Mouse (Mus musculus): ENCODE measurements around the gene Pwp2.
"Not testable (repeated sequence)": the region's sequence is repeated elsewhere in the genome, so short reads cannot be mapped to it uniquely, and the experiment has no call there.

Pwp2 gene

GRCm38 (mm10) chr10:78184531-78185380 lies at the start of gene Pwp2:
Pwp2 (minus strand) TSS chr10:78185149.
- DNase-seq (ENCODE audit: low read depth): peak; percentile 96

DNA sequence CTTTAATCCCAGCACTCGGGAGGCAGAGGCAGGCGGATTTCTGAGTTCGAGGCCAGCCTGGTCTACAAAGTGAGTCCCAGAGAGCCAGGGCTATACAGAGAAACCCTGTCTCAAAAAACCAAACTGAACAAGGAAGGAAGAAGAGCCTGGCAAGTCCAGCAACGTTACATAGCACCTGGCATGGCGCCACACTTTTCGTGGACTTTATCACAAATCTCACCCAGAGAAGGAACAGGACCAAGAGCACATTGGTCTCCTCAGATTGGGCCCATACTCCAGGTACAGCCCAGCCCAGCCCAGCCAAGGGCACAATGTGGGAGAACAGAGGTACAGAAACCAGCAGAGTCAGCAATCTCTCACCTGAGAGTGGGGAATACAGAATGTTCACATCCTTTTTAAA lies 48.8 kb upstream of the Pwp2 start:
- no peak for DNase-seq (ENCODE audit: low read depth)

DNA sequence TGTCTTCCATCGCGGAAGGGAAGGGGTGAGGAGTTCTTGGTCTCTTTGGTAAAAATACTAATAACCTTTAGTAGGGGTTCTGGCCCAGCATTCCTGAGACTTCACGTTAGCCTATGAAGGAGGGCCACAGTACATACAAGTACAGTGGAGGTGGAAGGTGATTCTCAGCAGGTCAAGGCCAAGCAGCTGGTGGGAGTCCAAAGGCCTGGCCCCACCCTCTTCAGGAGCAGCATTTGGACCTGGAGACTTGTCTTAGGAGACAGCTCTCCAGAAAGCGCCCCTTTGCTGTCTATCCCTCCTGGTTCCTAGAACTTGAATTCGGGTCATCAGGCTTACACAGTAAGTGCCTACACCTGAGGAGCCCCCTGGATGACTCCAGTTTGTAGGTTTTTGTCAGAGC lies 48.2 kb upstream of the Pwp2 start:
- DNase-seq (ENCODE audit: low read depth): no peak

DNA sequence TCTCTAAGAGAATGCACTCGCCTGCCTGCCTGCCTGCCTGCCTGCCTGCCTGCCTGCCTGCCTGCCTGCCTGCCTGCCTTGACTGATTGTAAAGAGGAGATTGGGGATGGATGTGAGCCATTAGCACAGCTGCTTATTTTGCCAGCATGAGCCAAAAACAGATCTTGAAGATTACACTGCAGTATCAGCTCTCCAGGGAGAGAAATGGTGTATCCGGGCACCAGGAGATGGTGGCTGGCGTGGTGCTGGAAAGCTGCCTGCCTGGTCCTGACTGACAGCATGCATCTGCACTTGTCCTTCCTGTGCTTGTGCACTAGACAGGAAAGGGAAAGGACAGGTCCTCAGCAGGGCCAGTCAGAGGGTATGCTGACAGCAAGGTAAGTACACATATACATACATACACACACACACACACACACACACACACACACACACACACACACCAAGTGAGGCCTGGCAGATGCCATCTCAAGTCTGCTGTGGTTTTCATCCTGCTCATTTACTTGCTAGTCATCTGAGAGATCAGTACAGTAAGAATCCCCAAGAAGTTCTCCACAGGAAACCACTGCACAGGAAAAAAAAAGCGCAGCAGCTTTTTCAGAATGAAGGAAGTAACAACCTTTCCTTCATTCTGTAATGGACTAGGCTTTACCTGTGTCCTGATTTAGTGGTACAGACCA lies 47.5 kb upstream of the Pwp2 start:
- peak; percentile 62 for DNase-seq (ENCODE audit: low read depth)

- no peak for DNase-seq (ENCODE audit: low read depth)
Observed at GRCm38 (mm10) chr10:78228560-78228928, 43.6 kb upstream of the Pwp2 start.

DNA sequence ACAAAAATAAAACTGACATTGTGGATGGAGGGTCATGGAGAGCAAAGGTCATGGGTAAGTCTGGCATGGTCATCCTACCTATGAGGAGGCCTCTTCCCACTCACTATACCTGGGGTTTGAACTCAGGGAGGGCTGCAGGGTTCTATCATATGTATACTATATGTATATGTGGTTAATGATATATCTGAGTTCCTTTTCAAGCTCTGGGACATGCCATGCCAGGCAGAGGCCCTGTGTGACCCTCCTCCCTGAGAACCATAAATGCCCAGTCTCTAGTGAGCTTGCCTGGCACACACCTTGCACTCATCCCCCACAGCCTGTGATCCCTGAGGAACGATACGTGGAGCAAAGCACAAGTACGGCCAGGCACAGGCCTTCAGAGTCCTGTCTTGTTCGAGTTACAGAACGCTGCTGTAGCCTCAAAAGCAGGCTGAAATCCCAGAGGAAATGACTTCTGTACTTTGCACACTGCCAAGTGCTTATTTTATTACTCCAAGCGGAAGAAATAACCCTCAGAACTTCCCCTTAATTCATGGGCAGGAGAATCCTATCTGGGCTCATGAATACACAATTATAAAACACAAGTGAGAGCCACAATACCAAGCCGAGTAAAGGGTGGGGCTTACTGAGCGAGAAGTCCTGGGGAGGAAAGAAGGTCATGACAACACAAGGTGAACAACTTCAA lies 43.1 kb upstream of the Pwp2 start:
- DNase-seq (ENCODE audit: low read depth): no peak

DNA sequence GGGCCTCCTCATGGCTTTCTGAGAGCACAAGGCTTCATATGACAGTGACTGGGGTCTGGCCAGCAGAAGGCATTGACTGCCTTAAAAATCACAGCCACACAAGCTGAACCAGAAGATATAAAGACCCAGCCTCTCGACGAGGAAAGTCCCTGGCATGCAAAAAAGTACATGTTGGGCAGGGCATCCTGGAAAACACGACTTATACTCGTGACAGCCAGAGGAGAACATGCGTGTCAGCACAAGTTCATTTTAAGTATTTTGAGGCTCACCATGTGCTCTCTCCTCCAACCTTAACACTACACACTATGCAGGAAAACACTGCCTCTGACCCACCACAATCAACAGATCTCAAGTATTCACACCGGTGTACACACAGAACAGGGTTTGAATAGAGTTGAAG lies 39.2 kb upstream of the Pwp2 start:
- no peak for DNase-seq (ENCODE audit: low read depth)

GRCm38 (mm10) chr10:78222908-78223307 lies 38.0 kb upstream of the Pwp2 start:
- DNase-seq (ENCODE audit: low read depth): no peak

DNA sequence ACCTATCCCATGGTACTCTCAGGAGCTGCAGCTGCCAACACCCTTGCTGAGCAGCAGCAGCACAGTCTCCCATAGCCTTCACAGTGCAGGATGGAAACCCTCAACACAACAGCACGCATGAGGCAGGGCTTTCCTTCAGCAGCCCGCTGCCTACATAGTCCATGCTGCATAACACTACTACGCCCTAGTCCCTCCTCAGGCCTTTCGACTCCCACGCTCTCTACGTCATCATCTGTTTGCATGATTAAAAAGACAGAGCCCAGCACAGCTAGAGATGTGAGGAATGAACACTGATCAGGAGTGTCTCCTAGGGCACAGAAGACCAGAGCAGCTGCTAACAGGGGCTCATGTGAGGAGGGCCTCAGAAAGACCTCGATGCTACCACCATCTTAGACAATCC lies 36.4 kb upstream of the Pwp2 start:
- no peak for DNase-seq (ENCODE audit: low read depth)

DNA sequence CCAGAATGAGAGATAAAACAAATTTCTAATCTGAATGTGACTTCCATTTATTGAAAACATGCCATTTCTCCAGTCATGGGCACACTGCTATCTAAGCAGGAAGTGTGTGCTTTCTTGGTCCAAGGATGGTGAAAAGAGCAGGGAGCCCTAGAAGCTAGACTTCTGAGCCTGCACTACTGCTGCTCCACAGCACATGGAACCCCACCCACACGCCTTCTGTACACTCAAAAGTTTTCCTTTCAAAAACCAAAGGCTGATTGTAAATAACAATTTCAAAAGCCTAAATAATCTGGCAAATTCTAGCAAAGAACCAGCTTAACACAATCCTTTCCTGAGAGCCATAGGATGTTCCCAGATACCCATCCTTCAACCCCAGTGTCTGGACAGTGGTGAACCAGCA lies 34.6 kb upstream of the Pwp2 start:
- DNase-seq (ENCODE audit: low read depth): no peak

GRCm38 (mm10) chr10:78218576-78218975 lies 33.6 kb upstream of the Pwp2 start:
- no peak for DNase-seq (ENCODE audit: low read depth)

GRCm38 (mm10) chr10:78216376-78217083 lies 31.6 kb upstream of the Pwp2 start:
- no peak for DNase-seq (ENCODE audit: low read depth)

GRCm38 (mm10) chr10:78214371-78214770 lies 29.4 kb upstream of the Pwp2 start:
- DNase-seq (ENCODE audit: low read depth): no peak

GRCm38 (mm10) chr10:78211311-78211710 lies 26.4 kb upstream of the Pwp2 start:
- peak; percentile 30 for DNase-seq (ENCODE audit: low read depth)

DNA sequence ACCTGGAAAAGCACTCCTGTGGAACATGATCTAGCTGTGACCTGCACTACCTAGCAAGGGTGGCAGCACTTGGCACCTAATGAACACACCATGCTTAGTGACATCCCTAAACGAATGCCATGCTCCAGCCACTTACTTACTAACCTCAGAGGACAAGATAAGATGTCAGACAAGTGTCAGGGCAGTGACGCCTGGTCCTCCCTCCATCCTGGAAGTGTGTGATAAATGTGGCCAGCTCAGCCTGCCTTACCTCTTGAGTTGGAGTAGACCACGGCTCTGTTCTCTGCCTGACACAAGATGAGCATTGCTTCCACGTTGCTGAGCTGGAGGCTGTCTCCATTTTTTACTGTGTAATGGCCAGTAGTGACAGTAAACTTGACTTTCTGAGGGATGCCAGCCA lies 16.2 kb upstream of the Pwp2 start:
- DNase-seq (ENCODE audit: low read depth): no peak

DNA sequence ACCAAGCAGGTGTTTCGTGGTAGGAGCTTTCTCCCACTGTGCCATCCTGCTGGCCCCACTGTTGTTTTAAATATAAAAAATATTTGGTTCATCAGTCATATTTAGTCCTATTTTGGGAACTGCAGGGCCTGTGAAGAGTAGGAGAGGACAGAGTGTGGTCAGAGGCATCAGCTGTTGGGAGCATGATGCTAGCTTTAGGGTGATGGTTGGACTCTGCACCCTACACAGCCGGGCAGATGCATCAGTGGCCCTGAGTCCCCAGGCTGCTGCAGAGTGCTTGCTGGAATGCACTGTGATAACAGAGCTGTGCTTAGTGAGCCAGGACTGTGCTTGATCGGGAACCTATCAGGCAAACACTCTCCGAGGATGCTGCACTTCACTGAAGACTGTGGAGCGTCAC lies 8.0 kb upstream of the Pwp2 start:
- no peak for DNase-seq (ENCODE audit: low read depth)

DNA sequence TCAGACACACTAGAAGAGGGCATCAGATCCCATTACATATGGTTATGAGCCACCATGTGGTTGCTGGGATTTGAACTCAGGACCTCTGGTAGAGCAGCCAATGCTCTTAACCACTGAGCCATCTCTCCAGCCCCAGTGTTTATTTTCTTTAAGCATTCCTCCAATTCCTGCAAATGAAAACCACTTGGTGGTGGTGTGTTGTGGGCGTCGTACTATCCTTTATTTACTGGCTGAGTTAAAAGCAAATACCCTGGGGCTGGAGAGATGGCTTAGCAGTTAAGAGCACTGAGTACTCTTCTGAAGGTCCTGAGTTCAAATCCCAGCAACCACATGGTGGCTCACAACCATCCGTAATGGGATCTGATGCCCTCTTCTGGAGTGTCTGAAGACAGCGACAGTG lies 1.1 kb upstream of the Pwp2 start:
- not testable (repeated sequence) for DNase-seq (ENCODE audit: low read depth)

- no peak for DNase-seq (ENCODE audit: low read depth)
Observed at GRCm38 (mm10) chr10:78185381-78185725, 404 bp upstream of the Pwp2 start.

DNA sequence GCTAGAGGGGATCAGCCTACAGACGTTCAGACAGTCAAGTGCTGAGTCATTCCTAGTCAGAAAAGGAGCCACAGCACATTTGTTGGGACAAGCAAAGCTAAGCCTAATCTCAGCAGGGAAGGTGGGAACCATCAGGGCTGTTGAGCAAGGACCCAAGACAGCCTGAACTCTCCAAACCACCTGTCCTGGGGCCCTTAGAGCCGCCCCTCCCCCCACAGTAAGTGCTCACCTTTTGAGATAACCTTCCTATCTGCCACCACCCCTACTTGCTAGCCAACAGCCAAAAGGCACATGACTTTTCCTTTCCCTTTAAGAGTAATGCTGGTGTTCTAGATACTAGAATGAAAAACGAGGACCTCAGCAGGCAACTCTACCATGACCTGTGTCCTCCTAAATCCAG lies 1.4 kb downstream of the Pwp2 start:
- DNase-seq (ENCODE audit: low read depth): no peak

- DNase-seq (ENCODE audit: low read depth): no peak
Observed at GRCm38 (mm10) chr10:78182321-78182720, 2.6 kb downstream of the Pwp2 start.

GRCm38 (mm10) chr10:78174474-78174873 lies 10.5 kb downstream of the Pwp2 start:
- DNase-seq (ENCODE audit: low read depth): no peak

DNA sequence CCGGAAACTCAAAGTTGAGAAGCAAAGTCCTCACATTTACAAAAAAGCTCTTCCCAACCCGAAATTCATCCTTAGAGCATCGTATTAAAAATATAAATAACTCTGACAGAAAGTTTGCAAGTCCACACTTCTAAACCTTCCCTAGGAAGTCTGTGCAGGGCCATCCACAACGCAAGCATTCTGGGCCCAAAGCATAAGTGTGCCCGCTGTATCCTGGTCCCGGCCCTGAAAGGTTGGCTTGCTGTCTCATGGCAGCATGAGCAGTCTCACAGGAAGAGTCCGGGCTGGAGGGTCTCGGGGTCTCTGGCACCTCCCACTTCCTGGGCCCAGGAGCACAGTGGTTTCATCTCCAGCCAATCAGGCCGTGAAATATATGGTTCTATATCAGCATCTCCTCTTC lies 13.4 kb downstream of the Pwp2 start:
- no peak for DNase-seq (ENCODE audit: low read depth)

GRCm38 (mm10) chr10:78171057-78171456 lies 13.9 kb downstream of the Pwp2 start:
- no peak for DNase-seq (ENCODE audit: low read depth)

All from naive thymus-derived CD4-positive, alpha-beta T cell, adult 2 months (primary cell).